Mouse (Mus musculus): ENCODE data around the gene Taf5l. TPM values are rescaled to one million over a fixed set of nuclear protein-coding genes. Genes with fewer than 3 reads are reported as not detected.
"Not testable (repeated sequence)": the region's sequence is repeated elsewhere in the genome, so short reads cannot be mapped to it uniquely, and the experiment has no call there.

The Taf5l gene
- polyA plus RNA-seq, 1 experiment from 2014 or later, result 24.2 TPM

DNA sequence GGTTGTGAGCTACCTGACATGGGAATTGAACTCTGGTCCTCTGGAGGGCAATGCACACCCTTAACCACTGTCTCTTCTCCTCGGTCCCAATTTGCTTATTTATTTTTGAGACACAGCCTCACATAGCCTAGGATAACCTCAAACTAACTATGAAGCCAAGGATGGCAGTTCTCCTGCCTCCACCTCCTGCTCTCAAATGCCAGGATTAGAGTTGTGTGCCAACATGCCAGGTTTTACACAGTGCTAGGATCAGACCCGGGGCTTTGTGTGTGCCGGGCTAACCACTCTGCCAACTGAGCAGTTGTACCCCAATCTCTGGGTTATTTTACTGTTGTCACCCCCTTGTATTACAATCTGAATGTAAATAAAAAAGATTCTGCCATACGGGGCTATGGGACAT lies 43.7 kb downstream of the Taf5l start:
- ATAC-seq (ENCODE audit: low FRiP score) (no peak), DNase-seq (ENCODE audit: low spot score) (no peak)
- 96% methylated on average over 4 of the region's 4 CpGs for WGBS

DNA sequence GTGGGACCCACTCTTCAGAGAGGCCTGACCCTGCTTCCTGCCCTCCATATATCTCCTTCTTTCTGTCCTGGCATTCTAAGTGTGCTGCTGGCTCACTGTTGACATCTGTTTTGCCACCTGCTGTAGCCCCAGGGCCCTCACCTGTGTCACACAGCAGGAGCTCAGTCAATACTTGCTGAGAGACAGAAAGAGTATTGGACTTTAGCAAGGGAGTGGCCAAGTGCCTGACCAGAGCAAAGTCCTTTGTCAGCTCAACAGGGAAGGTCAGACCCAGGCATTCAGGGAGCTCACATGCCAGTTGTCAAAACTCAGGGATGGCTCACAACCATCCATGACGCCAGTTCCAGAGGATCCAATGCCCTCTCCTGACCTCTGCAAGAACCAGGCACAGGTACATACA lies 47.7 kb downstream of the Taf5l start:
- Histone ChIP-seq H3K4me2 (replicated peaks) (no peak overlapping the region), H3K36me3 (replicated peaks; ENCODE audit: control insufficient read depth, insufficient read depth) (peaks cover 7% of the 10 kb centered on the region; the same call in 1 of the 2 replicates), H3K4me3 (replicated peaks; ENCODE audit: low read length) (no peak overlapping the region), H3K9ac (no peak overlapping the region), H3K27ac (no peak overlapping the region), H3K27me3 (ENCODE audit: control insufficient read depth, insufficient read depth, low read length) (no peaks in the 10 kb centered on the region), H3K9me3 (ENCODE audit: control insufficient read depth, low read length) (no peaks in the 10 kb centered on the region), H3K4me1 (replicated peaks; ENCODE audit: control insufficient read depth, insufficient read depth, low read length) (no peaks in the 10 kb centered on the region)
- DNase-seq (ENCODE audit: low spot score) (no peak), ATAC-seq (ENCODE audit: low FRiP score) (no peak)
- WGBS, result 91% methylated on average over 1 of the region's 1 CpGs

More for the DNA sequence above, 43.7 kb downstream of the Taf5l start:
- H3K9ac ChIP-seq, result no peak overlapping the region
- H3K27ac ChIP-seq, result no peak overlapping the region
- H3K4me3 ChIP-seq (replicated peaks; ENCODE audit: low read length), result no peak overlapping the region
- no peaks in the 10 kb centered on the region for H3K9me3 ChIP-seq (ENCODE audit: control insufficient read depth, low read length)
- H3K27me3 ChIP-seq (ENCODE audit: control insufficient read depth, insufficient read depth, low read length), result no peaks in the 10 kb centered on the region
- H3K4me2 ChIP-seq (replicated peaks), result no peak overlapping the region
- no peaks in the 10 kb centered on the region for H3K36me3 ChIP-seq (replicated peaks; ENCODE audit: control insufficient read depth, insufficient read depth)
- H3K4me1 ChIP-seq (replicated peaks; ENCODE audit: control insufficient read depth, insufficient read depth, low read length), result peaks cover 10% of the 10 kb centered on the region

DNA sequence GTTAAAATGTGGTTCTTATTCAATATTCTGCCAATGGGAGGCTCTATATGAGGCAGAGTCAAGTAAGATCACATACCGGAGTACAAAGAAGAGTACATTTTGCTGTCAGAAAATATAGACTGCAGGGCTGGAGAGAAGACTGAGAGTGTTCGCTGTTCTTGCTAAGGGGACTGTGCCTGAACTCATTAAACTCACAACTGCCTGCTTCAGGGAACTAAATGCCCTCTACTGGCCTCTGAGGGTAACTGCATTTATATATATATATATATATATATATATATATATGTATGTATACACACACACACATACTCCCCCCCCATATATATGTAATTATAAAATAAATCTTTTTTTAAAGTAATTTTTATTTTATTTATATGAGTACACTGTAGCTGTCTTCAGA lies 54.3 kb downstream of the Taf5l start:
- H3K4me3 ChIP-seq (replicated peaks; ENCODE audit: low read length), result no peak overlapping the region
- DNase-seq (ENCODE audit: low spot score) (peak; percentile 67), ATAC-seq (ENCODE audit: low FRiP score) (no peak)
- H3K9ac ChIP-seq, result no peak overlapping the region
- no peaks in the 10 kb centered on the region for H3K4me1 ChIP-seq (replicated peaks; ENCODE audit: control insufficient read depth, insufficient read depth, low read length)
- no peak overlapping the region for H3K4me2 ChIP-seq (replicated peaks)
- H3K9me3 ChIP-seq (ENCODE audit: control insufficient read depth, low read length), result no peaks in the 10 kb centered on the region
- no peaks in the 10 kb centered on the region for H3K27me3 ChIP-seq (ENCODE audit: control insufficient read depth, insufficient read depth, low read length)
- WGBS, result 70% methylated on average over 2 of the region's 2 CpGs
- H3K27ac ChIP-seq, result no peak overlapping the region
- H3K36me3 ChIP-seq (replicated peaks; ENCODE audit: control insufficient read depth, insufficient read depth), result peaks cover 50% of the 10 kb centered on the region

DNA sequence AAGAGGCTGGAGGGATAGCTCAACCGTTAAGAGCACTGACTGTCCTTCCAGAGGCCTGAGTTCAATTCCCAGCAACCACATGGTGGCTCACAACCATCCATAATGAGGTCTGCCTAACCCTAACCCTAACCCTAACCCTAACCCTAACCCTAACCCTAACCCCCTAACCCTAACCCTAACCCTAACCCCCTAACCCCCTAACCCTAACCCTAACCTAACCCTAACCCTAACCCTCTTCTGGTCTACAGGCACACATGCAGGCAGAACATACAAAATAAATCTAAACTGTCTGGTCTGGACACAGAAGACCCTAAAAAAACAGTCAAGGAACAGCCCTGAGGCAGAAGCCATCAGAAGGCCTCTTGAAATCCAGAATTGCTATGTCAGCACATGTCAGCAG lies 59.8 kb downstream of the Taf5l start:
- Histone ChIP-seq H3K27me3 (ENCODE audit: control insufficient read depth, insufficient read depth, low read length) (no peaks in the 10 kb centered on the region), H3K9ac (no peak overlapping the region), H3K36me3 (replicated peaks; ENCODE audit: control insufficient read depth, insufficient read depth) (peaks cover 76% of the 10 kb centered on the region), H3K27ac (no peak overlapping the region), H3K4me1 (replicated peaks; ENCODE audit: control insufficient read depth, insufficient read depth, low read length) (no peaks in the 10 kb centered on the region), H3K4me3 (replicated peaks; ENCODE audit: low read length) (no peak overlapping the region), H3K4me2 (replicated peaks) (no peak overlapping the region), H3K9me3 (ENCODE audit: control insufficient read depth, low read length) (no peaks in the 10 kb centered on the region)
- ATAC-seq (ENCODE audit: low FRiP score) (no peak), DNase-seq (ENCODE audit: low spot score) (no peak)
- WGBS, result 83% methylated on average over 1 of the region's 1 CpGs

DNA sequence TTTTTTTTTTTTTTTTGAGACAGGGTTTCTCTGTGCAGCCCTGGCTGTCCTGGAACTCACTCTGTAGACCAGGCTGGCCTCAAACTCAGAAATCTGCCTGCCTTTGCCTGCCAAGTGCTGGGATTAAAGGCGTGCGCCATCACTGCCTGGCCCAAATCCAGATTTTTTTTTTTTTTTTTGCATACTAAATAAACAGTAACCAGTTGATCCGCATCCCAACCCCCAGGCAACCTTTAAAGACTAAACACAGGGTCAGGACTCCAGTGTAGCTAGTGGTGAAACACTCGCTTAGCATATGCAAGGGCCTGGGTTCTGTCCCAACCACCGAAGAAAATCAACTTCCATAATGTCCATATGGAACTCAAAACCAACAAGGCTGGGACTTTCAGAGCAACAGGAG lies 60.6 kb downstream of the Taf5l start:
- not testable (repeated sequence) for DNase-seq (ENCODE audit: low spot score); H3K27ac ChIP-seq; H3K4me3 ChIP-seq (replicated peaks; ENCODE audit: low read length); H3K27me3 ChIP-seq (ENCODE audit: control insufficient read depth, insufficient read depth, low read length); H3K9ac ChIP-seq; H3K4me2 ChIP-seq (replicated peaks); H3K9me3 ChIP-seq (ENCODE audit: control insufficient read depth, low read length); ATAC-seq (ENCODE audit: low FRiP score); H3K4me1 ChIP-seq (replicated peaks; ENCODE audit: control insufficient read depth, insufficient read depth, low read length)
- H3K36me3 ChIP-seq (replicated peaks; ENCODE audit: control insufficient read depth, insufficient read depth), result peaks cover 76% of the 10 kb centered on the region
- WGBS, result 88% methylated on average over 5 of the region's 5 CpGs

DNA sequence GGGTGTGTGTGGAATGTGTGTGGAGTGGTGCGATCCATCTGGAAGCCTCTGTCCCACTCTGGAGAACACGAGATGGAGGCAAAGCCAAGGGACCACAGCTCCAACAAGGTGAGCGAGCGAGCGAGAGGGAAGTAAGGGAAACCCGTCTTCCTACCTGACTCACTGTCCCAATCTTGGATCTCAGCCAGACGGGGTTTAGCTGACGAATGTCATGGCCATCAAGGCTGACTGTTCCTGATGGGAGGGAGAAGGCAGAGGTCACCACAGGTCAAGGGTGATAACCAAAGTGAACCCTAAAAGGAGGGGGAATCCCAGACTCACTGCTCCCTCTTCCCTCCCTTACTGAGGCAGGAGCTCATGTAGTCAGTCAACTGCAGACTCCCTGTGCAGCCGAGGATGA lies 61.1 kb downstream of the Taf5l start:
- no peak overlapping the region for H3K4me2 ChIP-seq (replicated peaks)
- no peak overlapping the region for H3K4me3 ChIP-seq (replicated peaks; ENCODE audit: low read length)
- peaks cover 77% of the 10 kb centered on the region for H3K36me3 ChIP-seq (replicated peaks; ENCODE audit: control insufficient read depth, insufficient read depth)
- 88% methylated on average over 9 of the region's 9 CpGs for WGBS
- no peak overlapping the region for H3K27ac ChIP-seq
- no peak for ATAC-seq (ENCODE audit: low FRiP score)
- no peaks in the 10 kb centered on the region for H3K27me3 ChIP-seq (ENCODE audit: control insufficient read depth, insufficient read depth, low read length)
- no peaks in the 10 kb centered on the region for H3K4me1 ChIP-seq (replicated peaks; ENCODE audit: control insufficient read depth, insufficient read depth, low read length)
- no peaks in the 10 kb centered on the region for H3K9me3 ChIP-seq (ENCODE audit: control insufficient read depth, low read length)
- no peak for DNase-seq (ENCODE audit: low spot score)
- no peak overlapping the region for H3K9ac ChIP-seq

DNA sequence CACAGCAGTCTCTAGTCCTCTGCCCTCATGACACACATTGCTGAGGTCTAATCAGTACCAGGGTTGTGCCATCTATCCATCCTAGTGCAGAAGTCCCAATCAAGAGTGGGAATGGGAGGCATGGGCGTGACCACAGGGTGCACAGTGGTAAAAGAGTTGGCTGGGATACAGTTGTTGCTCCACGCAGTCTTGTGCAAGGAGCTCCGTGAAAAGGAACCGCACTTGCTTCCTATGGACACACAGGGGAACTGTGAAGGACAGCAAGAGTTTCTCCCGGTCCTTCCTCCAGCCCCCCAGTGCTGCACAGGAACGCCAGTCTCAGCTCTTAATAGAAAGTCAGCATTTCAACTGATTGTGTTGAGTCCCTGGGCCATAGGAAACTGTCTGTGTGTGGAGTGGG lies 61.7 kb downstream of the Taf5l start:
- no peaks in the 10 kb centered on the region for H3K4me1 ChIP-seq (replicated peaks; ENCODE audit: control insufficient read depth, insufficient read depth, low read length)
- H3K4me2 ChIP-seq (replicated peaks), result no peak overlapping the region
- no peak overlapping the region for H3K27ac ChIP-seq
- no peak for ATAC-seq (ENCODE audit: low FRiP score)
- H3K9ac ChIP-seq, result no peak overlapping the region
- no peaks in the 10 kb centered on the region for H3K27me3 ChIP-seq (ENCODE audit: control insufficient read depth, insufficient read depth, low read length)
- WGBS, result 95% methylated on average over 6 of the region's 6 CpGs
- peaks cover 75% of the 10 kb centered on the region for H3K36me3 ChIP-seq (replicated peaks; ENCODE audit: control insufficient read depth, insufficient read depth)
- no peaks in the 10 kb centered on the region for H3K9me3 ChIP-seq (ENCODE audit: control insufficient read depth, low read length)
- no peak for DNase-seq (ENCODE audit: low spot score)
- H3K4me3 ChIP-seq (replicated peaks; ENCODE audit: low read length), result no peak overlapping the region

DNA sequence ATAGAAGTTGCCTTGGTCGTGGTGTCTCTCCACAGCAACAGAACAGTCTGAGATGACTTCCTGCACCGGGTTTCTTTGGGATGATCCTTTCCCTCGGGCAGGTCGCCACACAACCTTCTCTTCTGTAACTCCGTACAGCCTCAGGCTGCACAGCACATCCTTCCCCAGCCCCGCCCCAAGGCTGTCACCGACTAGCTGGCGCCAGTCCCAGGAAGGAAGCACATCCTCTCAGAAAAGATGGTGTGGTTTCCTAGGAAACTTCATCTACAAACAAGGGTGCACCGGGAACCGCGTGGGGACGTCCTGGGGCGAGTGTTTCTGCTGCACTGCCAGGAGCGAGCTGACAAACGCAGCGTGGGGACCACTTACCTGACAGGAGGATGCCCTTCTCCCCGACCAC lies 63.1 kb downstream of the Taf5l start:
- H3K4me3 ChIP-seq (replicated peaks; ENCODE audit: low read length), result no peak overlapping the region
- H3K9me3 ChIP-seq (ENCODE audit: control insufficient read depth, low read length), result no peaks in the 10 kb centered on the region
- no peak overlapping the region for H3K4me2 ChIP-seq (replicated peaks)
- DNase-seq (ENCODE audit: low spot score) (no peak), ATAC-seq (ENCODE audit: low FRiP score) (no peak)
- no peak overlapping the region for H3K9ac ChIP-seq
- no peak overlapping the region for H3K27ac ChIP-seq
- no peaks in the 10 kb centered on the region for H3K27me3 ChIP-seq (ENCODE audit: control insufficient read depth, insufficient read depth, low read length)
- no peaks in the 10 kb centered on the region for H3K4me1 ChIP-seq (replicated peaks; ENCODE audit: control insufficient read depth, insufficient read depth, low read length)
- WGBS, result 80% methylated on average over 17 of the region's 17 CpGs
- peaks cover 76% of the 10 kb centered on the region for H3K36me3 ChIP-seq (replicated peaks; ENCODE audit: control insufficient read depth, insufficient read depth)

DNA sequence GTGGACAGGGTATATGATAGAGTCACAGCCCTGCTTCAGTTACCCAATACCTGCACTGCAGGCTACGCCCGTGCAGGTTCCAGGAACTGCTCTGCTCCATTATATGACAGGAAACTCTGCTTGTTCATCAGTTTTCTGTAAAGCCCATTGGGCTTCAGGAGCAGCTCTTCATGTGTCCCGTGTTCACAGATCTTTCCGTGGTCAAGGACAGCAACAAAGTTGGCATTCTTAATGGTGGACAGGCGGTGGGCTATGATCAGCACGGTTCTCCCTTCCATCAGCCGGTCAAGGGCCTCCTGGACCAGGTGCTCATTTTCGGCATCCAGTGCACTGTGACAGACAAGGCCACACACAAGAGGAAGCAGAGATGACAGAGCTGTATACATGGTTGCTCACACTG lies 67.0 kb downstream of the Taf5l start:
- Histone ChIP-seq H3K4me3 (replicated peaks; ENCODE audit: low read length) (no peak overlapping the region), H3K27ac (no peak overlapping the region), H3K36me3 (replicated peaks; ENCODE audit: control insufficient read depth, insufficient read depth) (peaks cover 58% of the 10 kb centered on the region), H3K27me3 (ENCODE audit: control insufficient read depth, insufficient read depth, low read length) (no peaks in the 10 kb centered on the region), H3K4me1 (replicated peaks; ENCODE audit: control insufficient read depth, insufficient read depth, low read length) (0 out of 2 replicates have a peak, but pooled peaks cover 8% of the 10 kb centered on the region), H3K9me3 (ENCODE audit: control insufficient read depth, low read length) (no peaks in the 10 kb centered on the region), H3K9ac (no peak overlapping the region), H3K4me2 (replicated peaks) (no peak overlapping the region)
- ATAC-seq (ENCODE audit: low FRiP score) (no peak), DNase-seq (ENCODE audit: low spot score) (no peak)
- WGBS, result 91% methylated on average over 8 of the region's 8 CpGs

DNA sequence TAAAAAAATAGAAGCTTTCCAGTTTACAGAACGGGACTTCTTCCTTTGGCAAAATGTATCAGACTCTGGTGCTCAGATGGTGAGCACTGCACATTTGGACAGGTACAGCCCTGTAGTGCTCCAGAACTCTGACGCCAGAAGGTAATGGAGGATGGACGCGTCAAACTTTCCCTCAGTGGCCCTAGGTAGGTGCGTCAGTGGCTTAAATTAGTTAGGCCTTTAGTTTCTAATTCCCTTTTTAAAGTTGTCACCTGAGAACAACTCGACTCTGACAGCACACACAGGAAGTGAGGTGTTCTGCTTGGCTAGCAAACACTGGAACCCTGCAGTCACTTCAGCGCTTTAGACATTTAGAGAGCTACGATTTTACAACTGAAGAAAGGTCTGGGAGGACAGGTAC lies 67.5 kb downstream of the Taf5l start:
- 0 out of 2 replicates have a peak, but pooled peaks cover 8% of the 10 kb centered on the region for H3K4me1 ChIP-seq (replicated peaks; ENCODE audit: control insufficient read depth, insufficient read depth, low read length)
- no peak overlapping the region for H3K4me2 ChIP-seq (replicated peaks)
- H3K27me3 ChIP-seq (ENCODE audit: control insufficient read depth, insufficient read depth, low read length), result no peaks in the 10 kb centered on the region
- no peak overlapping the region for H3K27ac ChIP-seq
- ATAC-seq (ENCODE audit: low FRiP score) (no peak), DNase-seq (ENCODE audit: low spot score) (no peak)
- no peaks in the 10 kb centered on the region for H3K9me3 ChIP-seq (ENCODE audit: control insufficient read depth, low read length)
- H3K9ac ChIP-seq, result no peak overlapping the region
- WGBS, result 91% methylated on average over 8 of the region's 8 CpGs
- peaks cover 54% of the 10 kb centered on the region for H3K36me3 ChIP-seq (replicated peaks; ENCODE audit: control insufficient read depth, insufficient read depth)
- H3K4me3 ChIP-seq (replicated peaks; ENCODE audit: low read length), result no peak overlapping the region

Data from hindbrain, embryonic 14.5 days (tissue).